Mouse (Mus musculus): ENCODE measurements around the gene Gcnt2.

DNA sequence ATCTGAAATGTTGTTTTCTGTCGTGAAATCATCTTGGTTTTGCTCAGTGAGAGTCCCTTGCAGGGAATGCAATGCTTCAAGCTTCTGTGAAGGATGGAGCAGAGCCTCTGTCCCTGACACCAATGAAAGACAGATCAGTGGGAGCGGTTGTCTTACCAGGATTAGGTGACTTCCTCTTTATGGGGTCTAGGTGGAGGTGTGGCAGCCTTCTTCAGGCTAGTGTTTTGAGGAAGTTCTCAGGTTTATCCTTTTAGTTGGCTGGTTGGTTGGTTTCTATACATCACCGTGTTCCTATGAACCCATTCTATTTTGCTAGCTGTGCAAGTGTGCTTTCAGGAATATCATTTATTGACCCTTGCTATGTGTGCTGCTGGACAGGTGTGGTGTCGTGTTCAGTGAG, 18.0 kb downstream of the Gcnt2 start:
- TF ChIP-seq POLR2A (IDR thresholded peaks at IDR 0.05; ENCODE audit: insufficient read length, low read depth): no peak
- TF ChIP-seq USF1 (IDR thresholded peaks at IDR 0.05; ENCODE audit: low read depth): no peak
- no peak for TF ChIP-seq TCF12 (IDR thresholded peaks at IDR 0.05; ENCODE audit: insufficient read depth, poor library complexity, severe bottlenecking)
- TF ChIP-seq POLR2AphosphoS2 (IDR thresholded peaks at IDR 0.05; ENCODE audit: insufficient read length, low read depth): no peak
- no peak for TF ChIP-seq REST (IDR thresholded peaks at IDR 0.05; ENCODE audit: insufficient read depth, insufficient read length)
- no peak for TF ChIP-seq SRF (IDR thresholded peaks at IDR 0.05; ENCODE audit: control insufficient read depth, insufficient read length, low read depth)
- no peak for TF ChIP-seq MYOG (IDR thresholded peaks at IDR 0.05; ENCODE audit: control insufficient read depth in 1 of 3, insufficient read depth in 1 of 3, insufficient read length in 2 of 3, low read depth in 2 of 3)
- TF ChIP-seq MYOD1 (IDR thresholded peaks at IDR 0.05; ENCODE audit: control insufficient read depth in 1 of 3, insufficient read length in 2 of 3, low read depth in 2 of 3): no peak
- TF ChIP-seq CEBPB (IDR thresholded peaks at IDR 0.05; ENCODE audit: insufficient read depth, poor library complexity, severe bottlenecking): no peak

All from myocyte (in vitro differentiated cells).